Comparison of ENCODE assay signal across 16 mouse cellular contexts in the genomic region with DNA sequence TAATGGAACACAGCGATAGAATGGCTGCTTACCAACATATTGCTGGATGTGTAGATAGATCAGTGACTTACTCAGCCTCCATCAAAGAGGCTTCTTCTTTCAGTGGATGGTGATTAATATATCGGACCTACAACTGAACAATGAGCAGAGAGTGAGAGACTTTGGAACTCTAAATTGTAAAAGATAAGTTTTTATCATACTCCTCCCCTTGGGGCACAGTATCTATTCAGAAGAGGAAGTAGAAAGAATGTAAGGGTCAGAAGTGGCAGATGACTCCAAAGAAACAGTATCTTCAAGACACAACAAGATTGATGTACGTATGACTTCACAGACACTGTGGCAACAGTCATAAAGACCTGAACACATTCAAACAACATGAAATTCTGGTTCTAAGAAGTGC.
"Had no signal": no experiment of that assay in that cellular context is flagged by ENCODE, and none has a peak within 500 bp of the region (broad histone marks: within the 10 kb centered on the region; RNA-seq: fewer than 3 reads in every experiment).

No protein-coding gene starts in this region.

- DNase-seq: retina, postnatal 1 day; right cerebral cortex, adult 18-20 months; right cerebral cortex, postnatal 14 days; right cerebral cortex, postnatal 25 days; right cerebral cortex, postnatal 4 days; spleen, adult 18-20 months; thymus, adult 18-20 months; thymus, adult 2 months; thymus, postnatal 14 days; thymus, postnatal 25 days; thymus, postnatal 36 days; thymus, postnatal 4 days had no signal

- H3K9me3 ChIP-seq: neural tube, embryonic 13.5 days; neural tube, embryonic 15.5 days; stomach, embryonic 15.5 days had no signal

- H3K4me1 ChIP-seq: neural tube, embryonic 13.5 days; neural tube, embryonic 15.5 days; stomach, embryonic 15.5 days had no signal

- H3K9ac ChIP-seq: neural tube, embryonic 13.5 days; neural tube, embryonic 15.5 days; stomach, embryonic 15.5 days had no signal

- H3K27ac ChIP-seq: neural tube, embryonic 13.5 days; neural tube, embryonic 15.5 days; stomach, embryonic 15.5 days; stomach, postnatal 0 days had no signal

- H3K4me3 ChIP-seq: neural tube, embryonic 13.5 days; neural tube, embryonic 15.5 days; stomach, embryonic 15.5 days had no signal

- H3K27me3 ChIP-seq: neural tube, embryonic 13.5 days; neural tube, embryonic 15.5 days; stomach, embryonic 15.5 days had no signal

- H3K36me3 ChIP-seq: neural tube, embryonic 13.5 days; neural tube, embryonic 15.5 days; stomach, embryonic 15.5 days had no signal
